Mouse (Mus musculus) forebrain, embryonic 12.5 days (tissue): ENCODE results near the gene Pabpn1. TPM values are rescaled to one million over a fixed set of nuclear protein-coding genes. Genes with fewer than 3 reads are reported as not detected.
A peak's percentile ranks its signal among the peaks of the same experiment; 100 is the strongest.

Experiments used
- ATAC-seq: fragments of 200-750 bp; cut with Nextera tagmentation; 2 replicates; pipeline ENCODE4 v1.8.0; 2017; ENCODE audit warnings: moderate TSS enrichment; ENCODE audit not compliant: low FRiP score
- H3K27ac ChIP-seq: fragments of 300-500 bp; sonication (generic); 2 replicates; pipeline ENCODE4 v1.5.1; 2016; ENCODE audit warnings: mild to moderate bottlenecking
- H3K27me3 ChIP-seq: fragments of 300-500 bp; sonication (generic); 2 replicates; pipeline ENCODE4 v1.6.1; 2016; ENCODE audit warnings: mild to moderate bottlenecking
- H3K36me3 ChIP-seq: fragments of 300-500 bp; sonication (generic); replicated peaks from 2 replicates; pipeline ENCODE4 v1.6.1; 2016; ENCODE audit warnings: mild to moderate bottlenecking
- H3K4me1 ChIP-seq: fragments of 300-500 bp; sonication (generic); 2 replicates; pipeline ENCODE4 v1.6.1; 2016
- H3K4me2 ChIP-seq: fragments of 300-500 bp; sonication (generic); 2 replicates; pipeline ENCODE4 v1.6.1; 2016; ENCODE audit warnings: mild to moderate bottlenecking, moderate library complexity
- H3K4me3 ChIP-seq: fragments of 300-500 bp; sonication (generic); replicated peaks from 2 replicates; pipeline ENCODE4 v1.5.1; 2016; ENCODE audit warnings: mild to moderate bottlenecking
- H3K9ac ChIP-seq: fragments of 300-500 bp; sonication (generic); 2 replicates; pipeline ENCODE4 v1.6.1; 2016; ENCODE audit warnings: mild to moderate bottlenecking
- H3K9me3 ChIP-seq: fragments of 300-500 bp; sonication (generic); 2 replicates; pipeline ENCODE4 v1.6.1; 2016
- WGBS: fragments of 180-500 bp; shearing (Covaris S2); methylation state at CpG from one replicate; pipeline ENCODE4 v1.1.7; 2016; 5-methylcytosine and 5-hydroxymethylcytosine counted together
- polyA plus RNA-seq: library from polyadenylated mRNA; unstranded; fragments of >200 nt; fragmentation: Nextera tagmentation; extraction: Ambion mirVana; gene quantifications from 2 replicates; pipeline ENCODE4 v1.2.1, GENCODE M21; 2016

Pabpn1 gene
- polyA plus RNA-seq, 1 experiment from 2014 or later: 211 TPM

DNA sequence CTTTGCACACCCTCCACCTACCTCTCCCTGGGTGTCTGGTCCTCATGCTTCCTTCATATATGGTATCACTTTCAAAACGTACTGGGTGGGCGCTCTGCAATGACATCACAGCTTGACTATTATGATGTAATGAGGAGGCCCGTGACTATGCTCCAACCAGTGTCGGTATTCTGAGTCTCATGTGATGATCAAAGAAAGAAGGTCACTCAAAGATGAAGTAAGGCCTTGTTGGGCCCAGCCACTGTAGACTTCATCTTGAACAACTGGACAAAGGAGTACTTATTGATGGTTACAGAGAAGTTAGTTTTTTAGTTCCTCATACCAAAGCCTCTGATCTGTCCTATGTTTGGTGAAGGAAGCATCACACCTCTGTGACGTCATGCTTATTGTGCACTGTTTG, 21.4 kb upstream of the Pabpn1 start, which contains the start of gene Homez:
Homez (minus strand) TSS at position 101 of the 400 bp plus-strand sequence.
- peaks cover 7% of the 10 kb centered on the region for H3K4me1 ChIP-seq
- no peak within 1 kb of the TSS for H3K4me3 ChIP-seq
- H3K4me2 ChIP-seq: no peak within 1 kb of the TSS
- no peak for ATAC-seq
- H3K9me3 ChIP-seq: no peaks in the 10 kb centered on the region
- H3K27me3 ChIP-seq: peaks cover 3% of the 10 kb centered on the region; the same call in 1 of the 2 replicates
- H3K9ac ChIP-seq: no peak within 1 kb of the TSS
- H3K27ac ChIP-seq: no peak within 1 kb of the TSS
- WGBS: 85% methylated on average over 5 of the region's 5 CpGs
- H3K36me3 ChIP-seq: no peaks in the 10 kb centered on the region

DNA sequence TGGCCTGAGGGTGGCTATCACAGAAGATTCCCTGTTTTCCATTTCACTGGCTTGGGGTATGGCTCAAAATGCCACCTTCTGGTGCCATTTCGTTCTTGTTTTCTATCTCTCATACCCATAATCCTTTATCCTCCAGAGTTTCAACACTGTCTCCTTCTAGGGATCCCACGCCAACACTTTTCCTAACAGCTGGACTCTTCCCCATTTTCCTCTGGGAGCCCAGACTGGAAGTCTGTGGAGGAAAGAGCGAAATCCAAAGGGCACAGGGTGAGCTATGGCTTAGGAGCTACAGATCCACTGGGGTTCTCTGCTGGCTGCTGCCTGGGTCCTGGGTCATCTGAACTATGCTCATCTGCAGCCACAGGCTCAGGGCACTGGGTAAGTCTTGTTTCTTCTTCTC, 18.1 kb upstream of the Pabpn1 start:
- H3K9me3 ChIP-seq: no peaks in the 10 kb centered on the region
- peaks cover 16% of the 10 kb centered on the region for H3K4me1 ChIP-seq
- no peak for ATAC-seq
- WGBS: 95% methylated on average over 3 of the region's 3 CpGs
- 0 out of 2 replicates have a peak overlapping the region, but pooled peaks have one; percentile 12 for H3K9ac ChIP-seq
- no peak overlapping the region for H3K27ac ChIP-seq
- no peak overlapping the region for H3K4me3 ChIP-seq
- no peaks in the 10 kb centered on the region for H3K36me3 ChIP-seq
- H3K27me3 ChIP-seq: peaks cover 10% of the 10 kb centered on the region; the same call in 1 of the 2 replicates
- H3K4me2 ChIP-seq: no peak overlapping the region

DNA sequence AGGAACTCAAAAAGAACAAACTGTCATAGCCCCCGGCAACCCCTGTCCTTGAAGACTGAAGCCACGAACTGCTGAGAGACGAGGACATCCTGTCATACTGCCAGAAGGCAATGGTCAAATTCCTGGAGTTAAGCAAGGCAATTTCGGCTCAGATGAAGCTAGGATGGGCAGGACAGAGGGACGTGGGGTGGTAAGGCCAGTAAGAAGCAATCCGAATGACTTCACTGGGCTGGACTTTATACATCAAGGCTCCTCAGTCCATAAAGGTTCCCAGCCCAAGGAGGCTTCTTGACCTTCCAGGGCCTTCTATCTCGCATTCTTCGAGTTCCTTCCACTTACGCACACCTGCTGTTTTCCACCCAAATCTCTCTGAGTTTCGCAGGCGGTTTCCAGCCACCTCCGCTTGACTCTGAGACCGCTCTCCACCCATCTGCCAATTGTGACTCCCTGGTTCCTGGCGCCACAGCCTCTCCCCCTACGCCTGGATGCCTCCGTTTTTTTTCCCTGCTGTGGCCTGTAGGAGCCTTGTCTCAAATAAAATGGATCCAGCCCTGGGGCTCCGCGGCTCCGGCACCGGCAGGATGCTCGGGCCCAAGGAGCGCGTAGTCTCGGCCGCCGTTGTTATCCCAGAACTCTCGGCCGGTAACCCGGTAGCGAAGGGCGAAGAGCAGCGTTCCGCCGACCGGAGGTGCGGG, 16.3 kb upstream of the Pabpn1 start:
- peak overlapping the region; percentile 89 for H3K27ac ChIP-seq
- H3K4me3 ChIP-seq: peak overlapping the region; percentile 75
- H3K4me2 ChIP-seq: peak overlapping the region; percentile 92

DNA sequence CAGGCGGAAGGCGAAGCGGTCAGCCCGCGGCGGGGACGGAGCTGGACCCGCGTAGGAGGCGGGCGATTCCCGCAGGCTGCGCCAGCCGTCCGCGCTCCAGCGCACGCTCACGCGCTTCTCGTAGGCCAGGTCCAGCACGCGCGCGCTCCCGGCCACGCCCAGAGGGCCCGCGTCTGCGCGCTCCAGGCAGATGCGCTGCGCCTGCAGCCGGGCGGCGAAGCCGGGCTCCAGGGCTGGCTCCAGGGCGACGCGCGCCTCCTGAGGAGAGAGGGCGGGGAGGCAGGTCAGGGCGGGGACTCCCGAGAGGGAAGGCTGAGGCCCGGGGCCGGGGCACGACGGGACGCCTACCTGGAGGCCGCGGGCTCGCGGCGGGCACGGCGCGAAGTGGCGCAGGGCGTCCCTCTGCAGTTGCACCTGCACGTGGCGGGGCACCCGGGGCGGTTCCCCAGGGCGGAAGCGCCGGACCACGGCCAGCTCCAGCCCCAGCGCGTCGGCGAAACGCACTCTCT, 15.7 kb upstream of the Pabpn1 start:
- WGBS: under 1% methylated on average over 52 of the region's 72 CpGs
- peak overlapping the region; percentile 75 for H3K4me3 ChIP-seq
- ATAC-seq: peak; percentile 93

More for the DNA sequence above, 16.3 kb upstream of the Pabpn1 start:
- WGBS: 3% methylated on average over 36 of the region's 36 CpGs
- H3K9me3 ChIP-seq: no peaks in the 10 kb centered on the region
- H3K36me3 ChIP-seq: no peaks in the 10 kb centered on the region
- H3K9ac ChIP-seq: peak overlapping the region; percentile 82
- H3K4me1 ChIP-seq: peaks cover 16% of the 10 kb centered on the region
- ATAC-seq: peak; percentile 66
- peaks cover 10% of the 10 kb centered on the region; the same call in 1 of the 2 replicates for H3K27me3 ChIP-seq

DNA sequence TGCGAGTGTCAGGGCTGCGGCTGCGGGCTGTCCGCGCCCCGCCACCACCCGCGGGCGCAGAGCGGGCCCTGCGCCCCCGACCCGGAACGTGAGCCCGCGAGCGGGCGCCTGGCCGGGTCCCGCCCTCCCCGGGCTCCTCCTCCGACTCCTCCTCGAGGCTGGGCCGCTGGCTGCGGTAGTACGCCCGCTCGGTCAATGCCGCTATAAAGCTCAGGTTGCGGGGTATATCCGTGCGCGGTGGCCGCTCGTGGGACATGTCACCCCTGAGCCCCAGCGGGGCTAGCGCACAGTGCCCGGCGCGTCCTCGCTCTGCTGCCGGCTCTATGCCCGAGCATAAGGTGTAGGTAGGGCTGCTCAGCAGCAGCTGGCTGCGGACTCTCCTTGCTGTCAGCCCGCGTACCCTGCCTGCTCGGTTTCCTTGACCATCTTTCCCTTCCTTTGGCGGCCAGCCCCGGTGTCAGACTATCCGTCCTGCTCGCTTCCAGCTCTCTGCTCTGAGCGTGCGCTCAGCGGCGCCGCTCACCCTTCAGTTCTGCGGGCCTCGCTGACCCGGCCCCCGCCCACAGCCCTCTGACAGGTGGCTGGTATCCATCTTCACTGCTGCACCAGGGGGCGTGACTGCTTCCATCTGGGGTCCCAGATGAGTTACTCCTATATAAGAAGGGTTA, 15.1 kb upstream of the Pabpn1 start, which contains the start of gene Ppp1r3e:
Ppp1r3e (minus strand) TSS at position 503 of the 668 bp plus-strand sequence.
- H3K9me3 ChIP-seq: no peaks in the 10 kb centered on the region
- ATAC-seq: peak; percentile 82
- no peaks in the 10 kb centered on the region for H3K36me3 ChIP-seq
- peaks cover 16% of the 10 kb centered on the region for H3K4me1 ChIP-seq
- peak within 1 kb of the TSS; percentile 82 for H3K9ac ChIP-seq
- peak within 1 kb of the TSS; percentile 89 for H3K27ac ChIP-seq
- H3K4me3 ChIP-seq: peak within 1 kb of the TSS; percentile 75
- WGBS: under 1% methylated on average over 51 of the region's 61 CpGs
- H3K4me2 ChIP-seq: peak within 1 kb of the TSS; percentile 92
- peaks cover 10% of the 10 kb centered on the region; the same call in 1 of the 2 replicates for H3K27me3 ChIP-seq

More for the DNA sequence above, 15.7 kb upstream of the Pabpn1 start:
- peak overlapping the region; percentile 92 for H3K4me2 ChIP-seq
- H3K27ac ChIP-seq: peak overlapping the region; percentile 89
- peaks cover 16% of the 10 kb centered on the region for H3K4me1 ChIP-seq
- H3K36me3 ChIP-seq: no peaks in the 10 kb centered on the region
- no peaks in the 10 kb centered on the region for H3K9me3 ChIP-seq
- H3K27me3 ChIP-seq: peaks cover 10% of the 10 kb centered on the region; the same call in 1 of the 2 replicates
- peak overlapping the region; percentile 82 for H3K9ac ChIP-seq

DNA sequence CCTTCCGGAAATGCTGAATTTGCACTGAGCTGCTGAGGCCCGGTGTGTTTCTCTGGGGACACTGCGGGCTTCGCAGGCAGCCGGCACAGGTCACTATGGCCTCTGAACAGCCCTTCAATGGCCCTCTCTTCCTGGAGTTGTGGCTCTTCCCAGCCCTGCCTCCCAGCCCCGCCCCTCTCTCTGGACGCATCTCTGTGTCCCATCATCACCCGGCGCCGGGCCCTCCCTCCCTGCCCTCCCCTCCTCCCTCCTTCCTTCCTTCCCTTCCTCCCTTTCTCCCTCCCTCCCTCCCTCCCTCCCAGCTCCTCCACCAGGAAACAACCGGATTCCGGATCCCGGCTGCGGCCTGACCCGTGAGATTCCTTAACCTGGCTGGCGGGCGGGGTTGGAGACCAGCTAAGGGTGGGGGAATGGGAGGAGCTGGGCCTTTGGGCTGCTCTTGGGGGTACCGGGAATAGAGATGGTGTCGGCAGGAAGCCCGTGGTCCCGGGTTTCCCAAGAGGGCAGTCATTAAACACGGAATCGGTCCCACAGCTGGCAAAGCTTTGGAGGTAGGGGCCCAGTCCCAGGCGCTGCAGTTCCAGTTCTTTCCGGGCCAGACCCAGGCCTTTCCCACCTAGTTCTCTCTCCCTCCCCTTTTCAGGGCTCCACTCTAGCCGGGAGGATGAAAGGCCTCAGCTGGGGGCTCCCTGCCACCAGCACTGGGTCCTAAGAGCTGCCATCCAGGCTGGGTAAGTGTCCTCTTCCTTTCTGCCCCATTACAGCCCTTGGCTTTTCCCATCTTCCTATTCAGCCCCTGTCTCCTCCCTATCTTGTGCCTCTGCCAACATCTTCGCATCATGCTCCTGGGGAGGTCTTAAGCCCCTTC, 8.9 kb upstream of the Pabpn1 start, which contains the start of the genes Bcl2l2 and Gm20521:
Bcl2l2 (plus strand) TSS at position 224 of the 868 bp plus-strand sequence.
Gm20521 (plus strand) TSS at position 288 of the 868 bp plus-strand sequence.
- no peaks in the 10 kb centered on the region for H3K9me3 ChIP-seq
- WGBS: 0% methylated on average over 27 of the region's 27 CpGs
- peak within 1 kb of the TSS; percentile 65 for H3K4me3 ChIP-seq
- 0 out of 2 replicates have a peak, but pooled peaks cover 5% of the 10 kb centered on the region for H3K36me3 ChIP-seq
- peak within 1 kb of the TSS; percentile 90 for H3K27ac ChIP-seq
- peaks cover 27% of the 10 kb centered on the region for H3K4me1 ChIP-seq
- H3K9ac ChIP-seq: peak within 1 kb of the TSS; percentile 76
- ATAC-seq: peak; percentile 92
- peaks cover 2% of the 10 kb centered on the region; the same call in 1 of the 2 replicates for H3K27me3 ChIP-seq
- peak within 1 kb of the TSS; percentile 85 for H3K4me2 ChIP-seq

DNA sequence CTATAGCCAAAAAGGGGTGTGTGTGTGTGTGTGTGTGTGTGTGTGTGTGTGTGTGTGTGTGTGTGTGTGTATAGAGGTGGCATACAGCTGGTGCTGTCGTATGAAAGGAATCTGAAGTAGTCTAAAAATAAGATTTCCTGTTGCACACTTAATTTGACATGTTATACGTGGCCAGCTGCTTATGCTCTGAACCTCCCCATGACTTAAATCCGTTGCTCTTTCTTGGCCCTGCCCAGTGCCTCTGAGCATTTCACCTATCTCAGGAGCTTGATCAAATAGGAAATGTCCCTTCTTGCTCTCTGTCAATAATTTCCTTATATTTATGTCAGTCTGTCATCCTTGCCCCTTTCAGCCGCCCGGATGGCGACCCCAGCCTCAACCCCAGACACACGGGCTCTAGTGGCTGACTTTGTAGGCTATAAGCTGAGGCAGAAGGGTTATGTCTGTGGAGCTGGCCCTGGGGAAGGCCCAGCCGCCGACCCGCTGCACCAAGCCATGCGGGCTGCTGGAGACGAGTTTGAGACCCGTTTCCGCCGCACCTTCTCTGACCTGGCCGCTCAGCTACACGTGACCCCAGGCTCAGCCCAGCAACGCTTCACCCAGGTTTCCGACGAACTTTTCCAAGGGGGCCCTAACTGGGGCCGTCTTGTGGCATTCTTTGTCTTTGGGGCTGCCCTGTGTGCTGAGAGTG, 8.1 kb upstream of the Pabpn1 start:
- H3K36me3 ChIP-seq: 0 out of 2 replicates have a peak, but pooled peaks cover 5% of the 10 kb centered on the region
- peak overlapping the region; percentile 76 for H3K9ac ChIP-seq
- no peaks in the 10 kb centered on the region for H3K27me3 ChIP-seq
- WGBS: 29% methylated on average over 21 of the region's 21 CpGs
- peaks cover 27% of the 10 kb centered on the region for H3K4me1 ChIP-seq
- H3K27ac ChIP-seq: peak overlapping the region; percentile 90
- H3K4me3 ChIP-seq: peak overlapping the region; percentile 65
- H3K4me2 ChIP-seq: peak overlapping the region; percentile 85
- no peak; the same call in 1 of the 2 replicates for ATAC-seq
- H3K9me3 ChIP-seq: no peaks in the 10 kb centered on the region

DNA sequence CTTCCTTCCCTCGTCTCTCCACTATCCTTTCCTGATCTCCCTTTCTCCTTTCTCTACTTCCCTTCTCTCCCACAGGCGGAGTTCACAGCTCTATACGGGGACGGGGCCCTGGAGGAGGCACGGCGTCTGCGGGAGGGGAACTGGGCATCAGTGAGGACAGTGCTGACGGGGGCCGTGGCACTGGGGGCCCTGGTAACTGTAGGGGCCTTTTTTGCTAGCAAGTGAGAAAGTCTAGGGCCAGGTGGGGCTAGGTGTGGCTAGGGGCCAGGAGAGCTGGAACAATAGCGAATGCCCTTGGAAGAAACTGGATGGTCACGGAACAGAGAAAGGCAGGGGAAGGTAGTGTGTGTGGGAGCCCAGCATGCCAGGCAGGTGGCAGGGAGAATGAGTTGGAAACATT, 7.0 kb upstream of the Pabpn1 start:
- H3K9ac ChIP-seq: no peak overlapping the region
- H3K27ac ChIP-seq: no peak overlapping the region
- H3K4me2 ChIP-seq: peak overlapping the region; percentile 85
- 0 out of 2 replicates have a peak, but pooled peaks cover 5% of the 10 kb centered on the region for H3K36me3 ChIP-seq
- H3K4me3 ChIP-seq: no peak overlapping the region
- H3K9me3 ChIP-seq: no peaks in the 10 kb centered on the region
- no peak for ATAC-seq
- H3K27me3 ChIP-seq: no peaks in the 10 kb centered on the region
- peaks cover 27% of the 10 kb centered on the region for H3K4me1 ChIP-seq
- WGBS: 94% methylated on average over 11 of the region's 11 CpGs

DNA sequence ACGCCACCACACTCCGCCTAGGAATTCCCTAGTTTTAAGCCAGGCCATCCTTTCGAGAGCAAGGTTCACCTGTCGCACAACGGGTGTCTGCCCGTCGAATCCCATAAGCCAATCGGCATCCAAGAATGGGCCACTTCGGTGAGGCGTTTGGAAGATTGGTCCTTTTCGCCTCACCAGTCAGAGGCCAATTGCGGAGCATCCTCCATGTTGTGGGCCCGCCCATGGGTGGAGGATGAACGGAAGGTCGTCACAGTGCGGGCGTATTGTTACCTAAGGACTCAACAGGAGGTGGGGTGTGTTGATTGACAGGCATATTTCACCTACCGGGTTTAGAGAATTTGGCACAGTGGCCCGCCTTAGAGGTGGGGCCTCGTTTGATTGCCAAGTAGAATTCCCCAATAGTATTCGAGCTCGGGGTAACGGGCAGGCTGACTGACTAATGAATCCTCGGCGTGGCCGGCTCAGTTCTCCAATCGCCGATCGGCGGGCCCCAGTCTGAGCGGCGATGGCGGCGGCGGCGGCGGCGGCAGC, 1.4 kb downstream of the Pabpn1 start:
- ATAC-seq: peak; percentile 98
- Histone ChIP-seq H3K4me2 (peak overlapping the region; percentile 48), H3K4me1 (peaks cover 18% of the 10 kb centered on the region), H3K27me3 (no peaks in the 10 kb centered on the region), H3K27ac (peak overlapping the region; percentile 95), H3K9ac (peak overlapping the region; percentile 99), H3K4me3 (peak overlapping the region; percentile 99), H3K9me3 (no peaks in the 10 kb centered on the region), H3K36me3 (peaks cover 31% of the 10 kb centered on the region)
- WGBS: under 1% methylated on average over 38 of the region's 38 CpGs

DNA sequence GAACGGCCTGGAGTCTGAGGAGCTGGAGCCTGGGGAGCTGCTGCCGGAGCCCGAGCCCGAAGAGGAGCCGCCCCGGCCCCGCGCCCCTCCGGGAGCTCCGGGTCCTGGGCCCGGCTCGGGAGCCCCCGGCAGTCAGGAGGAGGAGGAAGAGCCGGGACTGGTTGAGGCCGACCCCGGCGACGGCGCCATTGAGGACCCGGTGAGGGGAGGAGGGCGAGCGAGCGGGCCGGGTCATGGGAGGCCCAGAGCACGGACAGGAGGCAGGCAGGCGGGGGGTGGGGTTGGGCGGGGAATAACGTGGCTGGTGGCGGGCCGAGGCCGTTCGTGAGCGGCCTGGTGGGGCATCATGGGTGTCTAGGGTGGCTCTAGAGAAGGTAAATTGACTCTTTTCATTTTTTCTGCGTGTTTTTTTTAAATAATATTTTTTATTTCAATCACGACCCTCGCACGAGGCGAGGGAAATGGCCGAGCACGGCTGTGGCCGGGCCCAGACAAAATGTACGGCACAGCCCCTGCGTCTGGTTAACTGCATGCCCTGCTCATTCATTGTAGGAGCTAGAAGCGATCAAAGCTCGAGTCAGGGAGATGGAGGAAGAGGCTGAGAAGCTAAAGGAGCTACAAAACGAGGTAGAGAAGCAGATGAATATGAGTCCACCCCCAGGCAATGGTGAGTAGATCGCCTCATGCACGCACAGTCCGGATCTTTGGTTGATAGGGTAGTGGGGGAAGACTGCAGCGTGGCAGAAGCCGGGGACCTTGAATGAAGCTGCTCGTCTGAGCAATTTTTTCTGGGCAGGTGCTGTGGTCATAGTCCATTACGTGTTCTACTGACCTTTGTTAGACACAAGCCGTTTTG, 2.2 kb downstream of the Pabpn1 start:
- peak; percentile 64 for ATAC-seq
- Histone ChIP-seq H3K4me2 (peak overlapping the region; percentile 58), H3K9me3 (no peaks in the 10 kb centered on the region), H3K36me3 (peaks cover 37% of the 10 kb centered on the region), H3K4me1 (peaks cover 18% of the 10 kb centered on the region), H3K27me3 (no peaks in the 10 kb centered on the region), H3K9ac (peak overlapping the region; percentile 99), H3K4me3 (peak overlapping the region; percentile 99), H3K27ac (peak overlapping the region; percentile 95)
- WGBS: under 1% methylated on average over 54 of the region's 54 CpGs
